Mouse (Mus musculus): ENCODE measurements around the gene Gab2. TPM values are rescaled to one million over a fixed set of nuclear protein-coding genes. Genes with fewer than 3 reads are reported as not detected.

Gab2 gene
- total RNA-seq, 2 experiments from 2014 or later = 8.7 to 9.8 TPM

DNA sequence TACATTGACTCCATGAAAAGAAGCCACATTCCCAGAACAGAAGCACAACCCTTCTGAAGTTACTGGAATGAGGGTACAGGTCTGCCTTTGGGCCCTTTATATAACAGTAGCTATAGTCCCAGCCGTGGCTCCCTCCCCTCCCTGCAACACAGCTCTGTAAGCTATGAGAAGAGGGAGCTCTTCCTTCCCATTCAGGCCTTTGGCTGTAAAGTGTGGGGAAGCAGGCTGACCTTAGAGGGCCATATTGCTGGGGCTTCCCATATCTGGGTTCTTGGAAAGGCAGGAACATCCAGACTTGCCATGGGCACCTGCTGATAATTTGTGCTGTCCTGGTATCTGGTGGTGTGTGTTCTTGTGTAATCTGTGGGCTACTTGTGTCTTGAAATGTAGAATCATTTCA is 226.2 kb downstream of the Gab2 start:
- DNase-seq = no peak
- intact Hi-C loops (cut with DNase I; ENCODE audit: low total_unique reads) = no loop called here

DNA sequence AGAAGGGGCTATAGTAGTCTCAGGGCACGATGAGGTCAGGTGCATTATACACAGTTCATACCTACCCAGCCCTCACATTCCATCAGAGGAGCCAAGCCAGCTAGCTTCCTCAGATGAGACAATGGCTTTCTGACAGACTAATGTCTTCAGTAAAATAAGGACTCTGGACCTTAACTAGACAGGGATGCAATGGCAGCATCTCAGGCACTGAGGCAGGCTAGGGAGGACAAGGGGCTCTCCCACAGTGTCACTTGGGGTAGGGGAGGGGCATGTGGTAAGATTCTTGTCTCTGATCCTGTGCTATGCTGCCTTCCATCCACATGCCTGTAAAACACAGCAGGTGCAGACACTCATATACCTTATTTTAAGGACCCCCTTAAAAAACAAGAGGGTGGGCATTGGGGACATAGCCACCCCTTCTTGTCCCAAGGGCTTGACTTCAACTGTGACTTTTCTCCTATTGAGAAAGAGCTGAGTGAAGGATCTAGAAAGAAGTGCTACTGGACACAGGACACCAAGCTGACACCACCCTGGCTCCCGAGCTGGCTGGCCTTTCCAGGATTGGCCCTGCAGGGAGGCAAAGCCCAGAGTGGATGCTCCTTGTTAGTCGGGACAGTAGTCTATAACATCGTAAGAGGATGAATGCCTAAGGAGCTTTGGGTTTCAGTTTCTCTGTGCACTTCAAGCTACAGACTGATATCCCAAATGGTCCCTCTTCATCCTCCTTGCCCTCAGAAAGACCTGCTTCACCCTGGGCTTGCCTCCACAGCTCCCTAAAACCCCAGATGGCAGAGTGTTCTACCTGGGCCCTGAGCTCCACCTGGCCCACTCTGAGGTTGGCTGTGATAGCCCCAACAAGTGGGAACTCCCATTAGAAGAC is 228.3 kb downstream of the Gab2 start:
- no peak for DNase-seq

DNA sequence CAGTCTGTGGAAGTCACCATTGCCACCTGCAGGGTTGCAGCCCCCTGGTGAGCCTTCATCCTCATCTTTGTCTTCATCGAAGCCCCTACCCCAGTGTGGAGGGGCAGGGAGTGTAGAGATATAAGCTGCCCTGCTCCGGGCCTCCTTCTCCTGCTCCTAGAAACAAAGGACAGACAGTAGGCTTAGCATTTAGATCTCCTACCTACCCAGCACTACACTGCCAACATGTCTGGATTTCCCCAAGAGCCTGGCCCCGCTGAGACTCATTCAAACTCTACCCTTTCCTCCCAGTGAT is 228.9 kb downstream of the Gab2 start:
- no peak for DNase-seq
- intact Hi-C loops (cut with DNase I; ENCODE audit: low total_unique reads) = no loop called here

More for the DNA sequence above, 228.3 kb downstream of the Gab2 start:
- intact Hi-C loops (cut with DNase I; ENCODE audit: low total_unique reads) = no loop called here

DNA sequence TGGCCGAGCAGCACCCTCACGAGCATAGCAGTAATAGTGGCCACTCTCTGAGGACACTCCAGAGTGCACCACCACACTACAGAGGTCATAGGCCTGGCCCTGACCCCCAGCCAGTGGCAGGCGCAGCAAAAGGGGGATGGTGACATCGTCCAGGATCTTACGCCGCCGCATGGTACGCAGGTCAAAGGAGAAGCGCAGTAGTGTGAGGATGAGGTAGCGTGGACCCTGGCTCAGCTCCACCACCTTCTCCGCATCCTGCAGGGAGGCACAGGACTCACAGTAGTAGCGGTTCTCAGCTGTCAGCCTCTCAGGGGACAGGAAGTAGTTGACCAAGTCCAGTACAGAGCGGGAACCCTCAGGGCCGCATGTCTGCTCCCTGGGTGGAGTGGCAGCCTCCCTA is 230.2 kb downstream of the Gab2 start:
- intact Hi-C loops (cut with DNase I; ENCODE audit: low total_unique reads) = no loop called here
- DNase-seq = no peak

DNA sequence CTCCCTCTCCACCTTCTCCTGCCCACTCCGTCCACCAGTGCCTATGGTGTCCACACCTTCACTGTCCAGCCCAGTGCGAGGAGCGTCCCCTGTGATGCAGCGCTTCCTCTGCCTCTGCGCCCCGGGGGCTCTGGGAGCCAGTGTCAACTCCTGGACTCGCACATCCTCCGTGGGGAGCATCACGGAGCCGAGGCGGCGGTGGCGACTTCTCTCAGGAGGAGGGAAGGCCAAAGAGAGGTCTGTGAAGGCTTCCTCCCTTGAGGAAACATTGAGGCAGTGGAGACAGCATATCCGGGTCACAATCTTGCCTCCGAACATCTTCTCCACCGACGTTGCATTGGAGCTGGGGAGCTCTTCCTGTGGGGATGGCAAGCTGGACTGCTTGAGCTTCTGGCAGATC is 230.8 kb downstream of the Gab2 start:
- intact Hi-C loops (cut with DNase I; ENCODE audit: low total_unique reads) = no loop called here
- DNase-seq = no peak

DNA sequence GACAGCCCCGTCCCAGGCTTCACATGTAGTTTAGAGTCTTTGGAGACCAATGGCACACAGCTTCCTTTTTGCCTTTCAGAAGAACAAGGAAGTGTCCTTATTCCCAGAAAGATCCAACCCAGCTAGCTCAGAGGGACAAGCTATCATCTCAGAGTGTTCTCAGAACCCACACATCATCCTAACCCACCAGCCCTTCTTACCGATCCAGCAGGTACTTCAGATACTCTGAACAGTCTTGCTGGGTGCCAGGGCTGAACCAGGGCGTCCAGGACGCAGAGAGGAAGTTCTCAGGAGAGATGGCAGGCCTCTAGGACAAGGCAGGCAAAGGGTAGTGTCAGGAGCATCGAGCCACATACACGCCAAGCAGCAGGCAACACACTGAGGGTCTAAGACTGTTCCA is 231.5 kb downstream of the Gab2 start:
- intact Hi-C loops (cut with DNase I; ENCODE audit: low total_unique reads) = no loop called here
- DNase-seq = no peak

DNA sequence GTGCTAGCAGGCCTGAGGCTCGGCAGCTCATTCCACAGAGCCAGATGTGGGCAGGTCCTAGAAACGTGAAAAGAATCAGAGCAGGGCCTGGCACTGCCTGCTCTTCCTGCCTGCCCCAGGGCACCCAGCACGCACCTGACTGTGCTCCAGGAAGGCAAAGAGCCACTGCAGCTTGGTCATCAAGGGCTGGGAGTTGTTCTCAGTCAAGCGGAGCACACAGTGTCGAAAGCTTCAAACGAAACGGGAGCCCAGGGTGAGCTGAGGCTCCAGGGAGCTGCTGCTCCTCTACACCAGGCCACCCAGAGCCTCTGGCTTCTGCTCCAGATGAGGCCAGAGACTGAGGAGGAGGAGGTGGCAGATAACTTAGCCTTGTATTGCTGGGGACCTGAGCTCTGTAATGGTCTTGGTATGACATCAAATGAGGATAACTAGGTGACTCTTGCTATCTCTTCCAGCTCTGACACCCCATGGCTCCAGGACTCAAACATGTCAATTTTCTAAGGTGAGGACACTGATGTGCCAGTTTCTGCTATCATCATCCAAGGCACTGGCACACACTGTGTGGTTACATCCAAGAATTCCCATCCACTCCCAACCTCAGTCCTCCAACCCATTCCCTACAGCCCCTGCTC is 232.1 kb downstream of the Gab2 start:
- no peak for DNase-seq
- intact Hi-C loops (cut with DNase I; ENCODE audit: low total_unique reads) = no loop called here

DNA sequence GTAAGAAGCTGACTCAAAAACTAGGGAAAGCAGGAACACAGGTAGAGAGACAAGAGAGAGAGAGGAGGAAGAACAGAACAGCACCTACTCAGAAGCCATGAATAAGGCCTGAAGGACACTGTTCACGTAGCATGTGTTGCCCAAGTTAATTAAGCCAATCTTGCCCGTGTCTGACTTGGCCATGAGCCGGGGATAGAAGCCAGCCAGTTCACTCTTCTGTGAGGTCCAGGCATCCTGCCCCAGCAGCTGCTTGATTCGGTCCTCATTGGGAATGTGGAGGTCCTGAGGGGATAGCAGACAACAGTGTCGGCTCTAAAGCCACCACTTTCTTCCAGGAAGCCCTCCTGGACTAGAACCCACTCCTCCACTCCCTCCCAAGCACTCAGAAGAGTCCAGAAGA is 233.3 kb downstream of the Gab2 start:
- DNase-seq = peak; percentile 45
- intact Hi-C loops (cut with DNase I; ENCODE audit: low total_unique reads) = no loop called here

DNA sequence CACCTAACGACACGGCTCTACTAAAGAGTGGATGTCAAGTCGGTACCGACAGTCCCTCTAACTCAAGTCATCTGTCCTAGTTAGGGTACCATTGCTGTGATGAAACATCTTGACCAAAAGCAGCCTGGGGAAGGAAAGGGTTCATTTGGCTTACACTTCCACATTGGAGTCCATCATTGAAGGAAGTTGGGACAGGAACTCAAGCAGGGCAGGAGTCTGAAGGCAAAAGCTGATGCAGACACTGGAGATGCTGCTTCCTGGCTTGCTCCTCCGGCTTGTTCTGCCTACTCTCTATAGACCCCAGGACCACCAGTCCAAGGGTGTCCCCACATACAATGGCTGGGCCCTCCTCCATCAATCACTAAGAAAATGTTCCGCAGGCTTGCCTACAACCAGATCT is 234.3 kb downstream of the Gab2 start:
- intact Hi-C loops (cut with DNase I; ENCODE audit: low total_unique reads) = no loop called here
- DNase-seq = no peak

DNA sequence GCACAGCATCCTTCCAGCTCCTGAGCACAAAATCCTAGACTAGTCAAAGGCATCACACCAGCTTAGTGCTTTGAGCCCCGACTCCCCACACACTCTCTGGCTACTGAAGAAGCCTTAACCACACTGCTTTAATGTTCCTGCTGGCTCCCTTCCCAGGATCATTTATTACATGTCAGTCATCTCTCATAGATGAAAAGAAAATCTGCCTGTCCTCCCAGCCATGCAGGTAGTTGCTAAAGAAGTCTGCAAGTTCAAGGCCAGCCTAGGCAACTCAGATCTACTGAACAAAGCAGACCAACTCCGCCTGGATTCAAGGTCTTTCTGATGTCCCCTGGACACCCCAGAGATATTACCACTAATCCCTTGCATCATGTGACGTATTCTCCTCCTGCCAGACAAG is 236.3 kb downstream of the Gab2 start:
- intact Hi-C loops (cut with DNase I; ENCODE audit: low total_unique reads) = no loop called here

DNA sequence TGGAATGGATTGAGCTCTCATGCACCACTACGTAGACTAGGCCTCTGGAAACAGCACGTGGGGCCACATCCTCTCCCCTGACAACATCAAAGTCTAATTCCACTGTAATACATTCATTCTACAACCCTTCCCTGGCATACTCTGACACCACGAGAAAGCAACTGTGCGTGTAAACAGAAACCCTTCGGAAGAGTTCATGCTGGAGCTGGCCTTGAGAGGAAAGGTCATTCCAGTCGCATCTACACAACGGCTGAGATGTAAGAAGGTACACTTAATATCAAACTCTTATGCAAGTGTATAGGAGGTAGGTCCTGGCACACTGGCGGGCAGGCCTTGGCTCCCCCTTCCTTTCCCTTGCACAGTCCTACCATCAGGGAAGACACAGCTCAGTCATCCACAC is 243.0 kb downstream of the Gab2 start:
- no peak for DNase-seq
- intact Hi-C loops (cut with DNase I; ENCODE audit: low total_unique reads) = no loop called here

More for the DNA sequence above, 236.3 kb downstream of the Gab2 start:
- DNase-seq = no peak

DNA sequence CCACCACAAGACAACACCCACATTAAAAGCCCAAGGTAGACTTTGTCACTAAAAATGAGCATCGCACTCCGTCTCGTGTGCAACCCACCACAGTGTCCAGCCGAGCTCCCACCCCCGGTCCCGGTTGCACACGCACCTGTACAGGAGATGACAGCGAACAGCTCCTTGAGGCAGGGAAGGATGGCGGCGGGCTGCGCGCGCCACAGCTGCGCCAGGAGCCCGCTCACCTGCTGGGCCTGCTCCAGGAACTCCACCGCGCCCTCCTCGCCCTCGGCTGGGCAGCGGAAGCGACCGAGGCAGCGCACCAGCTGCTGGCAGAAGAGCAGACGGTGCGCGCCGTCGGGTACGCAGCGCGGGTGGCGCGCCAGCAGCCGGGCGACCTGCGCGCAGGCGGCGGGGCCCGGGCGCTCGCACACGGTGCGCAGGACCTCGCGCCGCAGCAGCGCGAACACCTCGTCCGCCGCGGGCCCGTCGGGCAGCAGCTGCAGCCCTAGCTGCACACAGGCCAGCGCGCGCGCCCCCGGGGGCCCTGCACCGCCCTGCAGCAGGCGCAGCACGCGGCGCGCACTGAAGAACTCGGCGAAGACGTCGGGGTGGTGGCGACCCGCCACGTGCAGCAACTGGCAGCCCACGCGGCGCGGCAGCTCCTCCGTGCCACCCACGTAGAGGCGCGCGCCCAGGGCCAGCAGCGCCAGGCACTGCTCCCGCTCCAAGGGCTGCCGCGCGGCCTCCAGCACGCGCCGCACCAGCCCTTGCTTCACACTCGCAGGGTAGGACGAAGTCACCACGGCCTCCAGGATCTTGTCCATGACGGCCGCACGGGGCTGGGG is 244.0 kb downstream of the Gab2 start:
- intact Hi-C loops (cut with DNase I; ENCODE audit: low total_unique reads) = no loop called here
- peak; percentile 38 for DNase-seq

DNA sequence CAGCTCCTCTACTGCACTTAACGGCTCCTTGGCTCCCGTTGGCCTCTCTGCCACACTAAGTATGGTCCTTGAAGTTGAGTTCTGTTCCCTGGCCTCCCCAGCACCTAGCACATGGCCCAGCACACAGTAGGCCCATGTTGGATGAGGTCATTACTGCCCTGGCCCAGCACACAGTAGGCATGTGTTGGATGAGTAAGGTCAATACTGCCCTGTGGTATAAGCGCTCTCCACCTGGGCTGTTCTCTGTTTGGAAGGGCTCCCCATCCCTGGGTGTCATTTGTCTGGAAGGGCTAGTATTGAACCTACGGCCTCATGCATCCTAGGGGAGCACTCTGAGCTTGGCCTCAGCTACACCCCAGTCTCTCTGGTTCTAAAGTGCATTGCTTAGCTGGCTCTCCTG is 246.0 kb downstream of the Gab2 start:
- intact Hi-C loops (cut with DNase I; ENCODE audit: low total_unique reads) = no loop called here
- DNase-seq = no peak

DNA sequence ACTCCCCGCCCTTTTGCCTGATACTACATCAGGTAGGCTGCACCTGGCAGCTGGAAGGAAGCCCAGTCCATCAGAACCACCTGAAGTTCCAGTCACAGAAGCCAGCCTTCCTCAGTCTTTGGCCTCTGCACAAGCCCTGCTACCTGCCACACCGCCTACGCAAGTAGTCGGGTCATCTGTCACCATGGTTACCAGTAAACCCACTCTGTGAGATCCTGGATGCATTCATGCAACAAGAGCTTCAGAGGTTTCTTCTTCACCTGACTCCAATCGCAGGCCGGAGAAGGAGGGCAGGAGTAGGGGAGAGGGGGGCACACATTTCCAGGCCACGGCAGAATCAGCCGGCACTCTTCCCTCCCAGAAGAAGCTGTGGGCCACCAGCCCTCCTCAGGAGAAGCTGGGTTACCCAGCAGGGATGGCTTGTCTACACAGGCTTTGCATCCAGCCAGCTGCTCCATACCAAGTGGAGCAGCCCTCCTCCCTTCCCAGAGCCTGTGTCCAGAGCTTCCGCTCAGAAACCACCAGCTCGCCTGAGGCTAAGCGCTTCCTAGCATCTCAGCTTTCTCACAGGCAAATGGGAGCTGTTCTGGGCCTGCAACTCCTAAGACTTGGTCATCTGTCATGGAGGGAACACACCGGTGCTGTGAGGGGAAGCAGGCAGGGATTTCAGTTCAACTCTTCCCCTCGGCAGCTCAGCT is 247.7 kb downstream of the Gab2 start:
- intact Hi-C loops (cut with DNase I; ENCODE audit: low total_unique reads) = no loop called here
- DNase-seq = no peak

DNA sequence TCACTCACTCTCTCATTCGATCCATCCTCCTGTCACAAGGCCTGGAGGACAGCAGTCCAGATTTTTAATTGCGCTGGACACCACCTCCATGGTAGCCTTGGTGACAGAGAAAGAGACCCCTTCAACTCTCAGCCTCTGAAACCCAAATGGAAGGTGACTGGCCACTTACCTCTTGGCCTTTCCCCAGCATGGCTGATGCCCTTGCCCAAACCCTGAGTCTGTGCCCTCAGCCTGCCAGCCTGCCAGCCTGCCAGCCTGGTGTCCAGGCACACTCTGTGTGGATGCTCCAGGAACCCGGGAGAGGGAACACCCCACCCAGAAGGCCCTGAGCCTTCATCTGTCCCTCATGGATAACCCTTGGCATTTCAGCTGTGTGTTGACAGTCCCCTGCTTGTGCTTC is 248.3 kb downstream of the Gab2 start:
- no peak for DNase-seq
- intact Hi-C loops (cut with DNase I; ENCODE audit: low total_unique reads) = no loop called here

DNA sequence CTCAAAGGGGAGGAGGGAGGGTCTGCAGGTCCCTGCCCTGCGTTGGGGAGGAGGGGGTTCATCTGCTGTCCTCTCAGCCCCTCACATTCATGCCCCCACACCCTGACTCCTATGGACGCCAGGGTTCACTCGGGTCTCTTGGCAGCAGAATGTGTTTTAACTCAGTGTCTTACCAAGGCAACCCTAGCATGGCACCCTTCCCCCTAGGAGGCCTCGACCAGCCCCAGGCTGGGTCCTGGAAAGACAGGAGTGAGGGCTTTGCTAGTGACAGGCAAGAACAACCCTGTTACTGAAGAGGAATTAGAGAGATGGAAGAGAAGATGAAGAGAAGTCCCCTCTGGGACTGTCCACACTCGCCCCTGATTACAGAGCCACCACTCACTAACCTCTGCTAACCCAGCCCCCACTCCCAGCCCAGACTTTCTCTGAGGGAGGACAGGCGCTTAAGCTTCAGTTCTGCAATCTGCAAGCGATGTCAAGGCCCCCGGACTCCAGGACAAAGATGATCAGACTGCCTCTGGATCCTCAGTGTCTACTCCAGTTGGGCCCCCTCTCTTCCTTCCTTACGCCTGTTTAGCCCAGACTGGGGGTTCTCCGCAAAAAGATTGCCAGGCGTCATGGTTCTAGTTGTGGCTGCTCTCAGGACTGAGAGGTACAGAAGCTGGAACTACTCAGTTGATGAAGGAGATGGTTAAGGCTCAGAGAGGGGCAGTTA is 249.7 kb downstream of the Gab2 start:
- intact Hi-C loops (cut with DNase I; ENCODE audit: low total_unique reads) = no loop called here
- no peak for DNase-seq

DNA sequence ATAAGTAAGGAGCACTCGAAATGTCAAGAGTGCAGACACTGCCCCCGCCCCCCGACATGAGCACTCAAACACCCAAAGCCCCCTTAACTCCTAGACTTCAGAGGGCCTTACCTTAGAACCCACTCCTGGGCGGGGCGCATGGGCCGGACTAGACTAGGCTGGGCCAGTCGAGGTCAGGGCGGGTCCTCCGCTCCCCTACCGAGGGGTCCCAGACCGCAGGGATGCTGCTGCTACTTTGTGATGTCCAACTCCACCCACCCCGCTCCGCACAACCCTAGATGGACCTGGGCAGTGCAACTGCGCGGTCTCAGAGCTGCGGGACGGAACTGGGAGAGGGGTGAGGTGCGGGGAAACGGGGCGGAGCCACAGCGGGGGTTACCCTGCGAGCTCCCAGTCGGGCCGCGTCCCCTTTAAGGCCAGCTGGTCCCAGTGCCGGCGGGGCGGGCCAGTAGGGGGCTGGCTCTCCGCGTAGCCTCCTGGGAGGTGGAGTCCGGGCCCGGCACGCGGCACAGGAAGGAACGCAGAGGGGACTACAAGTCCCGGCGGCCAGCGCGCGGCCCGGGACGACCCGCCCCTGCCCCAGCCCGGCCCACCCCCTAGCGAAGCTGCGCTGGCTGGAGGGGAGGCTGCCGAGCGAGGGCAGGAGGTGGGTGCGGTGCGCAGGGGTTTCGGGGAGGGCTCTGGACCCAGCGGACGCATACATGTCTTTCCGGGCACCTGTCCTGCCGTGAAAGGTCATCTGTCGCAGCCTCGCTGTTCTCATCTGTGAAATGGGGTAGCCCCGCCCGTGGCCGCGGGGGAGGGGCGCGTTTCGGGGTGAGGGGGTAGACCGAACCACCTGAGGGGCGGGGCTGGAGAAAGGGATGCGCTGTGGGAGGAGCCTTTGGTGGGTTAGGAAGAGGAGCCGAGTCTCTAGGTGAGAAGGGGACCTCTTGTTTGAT is 250.6 kb downstream of the Gab2 start, which contains the start of the genes Usp35 and Kctd21:
TSS of gene Usp35 (minus strand) at position 295 of the 941 bp plus-strand sequence.
TSS of gene Kctd21 (plus strand) at position 602 of the 941 bp plus-strand sequence.
- intact Hi-C loops (cut with DNase I; ENCODE audit: low total_unique reads) = no loop called here
- peak; percentile 98 for DNase-seq

DNA sequence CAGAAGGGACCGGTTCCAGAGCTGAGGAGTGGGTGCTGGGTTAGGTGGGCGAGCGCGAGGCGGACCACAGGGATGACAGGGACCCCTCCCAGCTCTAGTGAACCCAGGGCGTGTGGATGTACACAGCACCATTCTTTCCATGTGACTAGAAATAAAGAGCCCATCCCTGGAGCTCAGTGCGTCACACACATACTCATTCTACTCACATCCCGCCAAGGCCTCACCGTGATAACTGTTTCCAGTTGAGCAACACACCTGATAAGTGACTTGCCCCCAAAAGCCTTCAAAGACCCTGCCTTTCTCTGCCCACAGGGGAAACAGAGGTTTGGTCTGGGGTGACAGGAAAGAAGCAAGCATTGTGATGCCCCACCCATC is 251.3 kb downstream of the Gab2 start:
- intact Hi-C loops (cut with DNase I; ENCODE audit: low total_unique reads) = no loop called here
- no peak for DNase-seq
